Mouse (Mus musculus): ENCODE data around the gene Serpinb9.
"Not testable (repeated sequence)": the region's sequence is repeated elsewhere in the genome, so short reads cannot be mapped to it uniquely, and the experiment has no call there.

The Serpinb9 gene

GRCm38 (mm10) chr13:33002950-33003349, at the start of gene Serpinb9:
Serpinb9 (plus strand) TSS chr13:33003250.
- no peak for DNase-seq (ENCODE audit: low spot score)

- DNase-seq (ENCODE audit: low spot score) = no peak
Measured at GRCm38 (mm10) chr13:32956537-32956936, 46.5 kb upstream of the Serpinb9 start.

- DNase-seq (ENCODE audit: low spot score) = no peak
Measured at GRCm38 (mm10) chr13:32957917-32958316, 45.1 kb upstream of the Serpinb9 start.

- not testable (repeated sequence) for DNase-seq (ENCODE audit: low spot score)
Measured at GRCm38 (mm10) chr13:32958521-32958920, 44.5 kb upstream of the Serpinb9 start.

- no peak for DNase-seq (ENCODE audit: low spot score)
Measured at GRCm38 (mm10) chr13:32963990-32964753, 38.9 kb upstream of the Serpinb9 start.

GRCm38 (mm10) chr13:32964989-32965811, 37.9 kb upstream of the Serpinb9 start, which contains the start of gene Serpinb6b:
Serpinb6b (plus strand) TSS chr13:32965209.
- DNase-seq (ENCODE audit: low spot score) = peak; percentile 67

GRCm38 (mm10) chr13:32966116-32966515, 36.9 kb upstream of the Serpinb9 start:
- DNase-seq (ENCODE audit: low spot score) = no peak

GRCm38 (mm10) chr13:32967233-32967632, 35.8 kb upstream of the Serpinb9 start:
- DNase-seq (ENCODE audit: low spot score) = no peak

GRCm38 (mm10) chr13:32968353-32968984, 34.6 kb upstream of the Serpinb9 start:
- no peak for DNase-seq (ENCODE audit: low spot score)

GRCm38 (mm10) chr13:32968996-32969640, 33.9 kb upstream of the Serpinb9 start:
- no peak for DNase-seq (ENCODE audit: low spot score)

- DNase-seq (ENCODE audit: low spot score) = no peak
Measured at GRCm38 (mm10) chr13:32969641-32970040, 33.4 kb upstream of the Serpinb9 start.

GRCm38 (mm10) chr13:32970776-32971175, 32.3 kb upstream of the Serpinb9 start:
- DNase-seq (ENCODE audit: low spot score) = no peak

GRCm38 (mm10) chr13:32974268-32974667, 28.8 kb upstream of the Serpinb9 start:
- no peak for DNase-seq (ENCODE audit: low spot score)

- no peak for DNase-seq (ENCODE audit: low spot score)
Measured at GRCm38 (mm10) chr13:32974889-32975460, 28.1 kb upstream of the Serpinb9 start.

- DNase-seq (ENCODE audit: low spot score) = no peak
Measured at GRCm38 (mm10) chr13:32975710-32976109, 27.3 kb upstream of the Serpinb9 start.

GRCm38 (mm10) chr13:32982556-32983042, 20.5 kb upstream of the Serpinb9 start:
- DNase-seq (ENCODE audit: low spot score) = no peak

- DNase-seq (ENCODE audit: low spot score) = no peak
Measured at GRCm38 (mm10) chr13:32986256-32986655, 16.8 kb upstream of the Serpinb9 start.

- DNase-seq (ENCODE audit: low spot score) = no peak
Measured at GRCm38 (mm10) chr13:32993152-32993893, 9.7 kb upstream of the Serpinb9 start.

- no peak for DNase-seq (ENCODE audit: low spot score)
Measured at GRCm38 (mm10) chr13:32993894-32994242, 9.2 kb upstream of the Serpinb9 start.

GRCm38 (mm10) chr13:32995051-32995450, 8.0 kb upstream of the Serpinb9 start:
- DNase-seq (ENCODE audit: low spot score) = no peak

GRCm38 (mm10) chr13:33001341-33001740, 1.7 kb upstream of the Serpinb9 start:
- no peak for DNase-seq (ENCODE audit: low spot score)
